Mouse (Mus musculus) G1E (cell line): Measurements from ENCODE around the gene Cyp11a1. TPM values are rescaled to one million over a fixed set of nuclear protein-coding genes. Genes with fewer than 3 reads are reported as not detected.

Experiments
- ATAC-seq: 2 replicates; pipeline ENCODE4 v1.8.0; 2016; ENCODE audit warnings: mild to moderate bottlenecking; ENCODE audit not compliant: insufficient number of reproducible peaks, poor library complexity, low FRiP score, severe bottlenecking; ENCODE audit errors: extremely low read depth
- DNase-seq: peaks from one replicate; pipeline ENCODE4 v3.0.0; 2012; ENCODE audit warnings: low spot score
- H3K27me3 ChIP-seq: 2 replicates; pipeline ENCODE4 v1.6.1; 2012; ENCODE audit warnings: mild to moderate bottlenecking, low read length, inconsistent platforms; ENCODE audit not compliant: insufficient read depth
- H3K36me3 ChIP-seq: replicated peaks from 2 replicates; pipeline ENCODE3; 2012; ENCODE audit warnings: mild to moderate bottlenecking, inconsistent platforms
- H3K4me1 ChIP-seq: 2 replicates; pipeline ENCODE4 v1.6.1; 2012; ENCODE audit warnings: low read depth, low read length, inconsistent platforms, mixed read lengths; ENCODE audit not compliant: insufficient read depth
- H3K4me3 ChIP-seq: 2 replicates; pipeline ENCODE4 v1.5.1; 2012; ENCODE audit warnings: low read depth, mild to moderate bottlenecking, inconsistent platforms, low read length, moderate library complexity, mixed read lengths
- H3K9me3 ChIP-seq: replicated peaks from 2 replicates; pipeline ENCODE4 v1.6.1; 2012; ENCODE audit warnings: inconsistent platforms
- CTCF ChIP-seq: IDR thresholded peaks from 2 replicates; pipeline ENCODE4 v1.5.1; 2012; ENCODE audit warnings: low read depth, low read length, inconsistent platforms, mixed read lengths
- GATA1 ChIP-seq: IDR thresholded peaks from 2 replicates; pipeline ENCODE4 v1.6.1; 2012; ENCODE audit warnings: borderline replicate concordance, low read length, inconsistent platforms, mixed read lengths
- GATA2 ChIP-seq: IDR thresholded peaks from 2 replicates; pipeline ENCODE4 v1.6.1; 2012; ENCODE audit warnings: low read depth, low read length, inconsistent platforms, borderline replicate concordance
- POLR2AphosphoS5 ChIP-seq: IDR thresholded peaks from 2 replicates; pipeline ENCODE4 v1.6.1; 2012; ENCODE audit warnings: low read depth, low read length, inconsistent platforms; ENCODE audit not compliant: insufficient replicate concordance
- TAL1 ChIP-seq: conservative IDR thresholded peaks from 2 replicates; pipeline ENCODE4 v1.6.1; 2012; ENCODE audit warnings: low read depth, low read length, inconsistent platforms, mixed read lengths
- polyA plus RNA-seq: library from polyadenylated mRNA; stranded (reverse); fragments of >175 nt; gene quantifications from 2 replicates; pipeline ENCODE4 v1.2.3, GENCODE M21; 2012
- total RNA-seq, 2 experiments: library from RNA; stranded (forward) in 1 of 2; stranded (reverse) in 1 of 2; fragments of 200-1000 nt in 1 of 2; fragments of >200 nt in 1 of 2; fragmentation: Nextera tagmentation in 1 of 2; gene quantifications; 2 replicates each; pipeline ENCODE4 v1.2.3; 2014 to 2017

Gene Cyp11a1
- total and polyA plus RNA-seq, 3 experiments, result 0.12 to 18.2 (median 0.68) TPM

DNA sequence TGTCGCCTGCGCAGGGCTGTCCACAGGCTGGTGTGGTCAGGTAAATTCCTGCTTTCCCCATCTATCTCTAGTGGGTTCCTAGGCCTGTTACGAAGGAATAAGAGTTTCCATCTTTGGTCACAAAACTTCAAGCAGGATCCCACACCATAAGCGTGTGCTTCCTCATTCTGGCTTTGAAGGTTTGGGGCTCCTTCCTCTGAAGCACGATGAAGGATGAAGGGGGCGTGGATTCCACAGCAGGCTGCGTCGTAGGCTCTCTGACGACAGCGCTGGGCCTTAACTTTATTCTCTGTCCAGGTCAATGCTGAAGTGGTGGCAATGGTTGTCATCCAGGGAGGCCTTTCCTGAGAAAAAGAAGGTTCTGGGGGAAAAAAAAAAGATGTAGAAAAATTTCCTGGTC lies 25.6 kb upstream of the Cyp11a1 start:
- Histone ChIP-seq H3K4me1 (no peaks in the 10 kb centered on the region), H3K36me3 (no peaks in the 10 kb centered on the region), H3K27me3 (0 out of 2 replicates have a peak, but pooled peaks cover 2% of the 10 kb centered on the region), H3K9me3 (no peaks in the 10 kb centered on the region), H3K4me3 (no peak overlapping the region)
- no peak for DNase-seq
- TF ChIP-seq POLR2AphosphoS5 (no peak), CTCF (no peak), GATA2 (no peak), TAL1 (no peak), GATA1 (no peak)
- ATAC-seq, result no peak

DNA sequence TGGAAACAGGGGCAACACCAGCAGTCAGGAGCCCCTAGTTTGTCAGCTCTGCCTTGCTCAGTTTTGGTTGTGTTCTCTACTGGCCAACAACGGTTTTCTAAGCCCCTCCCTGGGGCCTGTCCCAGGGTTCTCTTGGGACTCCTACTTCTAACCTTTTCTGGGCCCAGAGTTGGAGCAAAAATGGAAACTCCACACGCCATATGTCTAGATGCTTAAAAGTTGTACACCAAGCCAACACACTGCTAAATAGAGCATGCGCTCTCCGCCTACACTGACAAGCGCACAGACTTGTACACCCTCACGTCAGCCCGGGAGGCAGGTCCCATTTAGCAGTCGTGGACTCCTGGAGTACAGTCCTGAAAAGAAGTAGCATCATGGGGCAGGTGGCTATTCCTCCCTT lies 20.9 kb upstream of the Cyp11a1 start:
- no peak overlapping the region for H3K4me3 ChIP-seq
- TF ChIP-seq POLR2AphosphoS5 (no peak), CTCF (no peak), TAL1 (no peak), GATA2 (no peak), GATA1 (no peak)
- no peak for DNase-seq

DNA sequence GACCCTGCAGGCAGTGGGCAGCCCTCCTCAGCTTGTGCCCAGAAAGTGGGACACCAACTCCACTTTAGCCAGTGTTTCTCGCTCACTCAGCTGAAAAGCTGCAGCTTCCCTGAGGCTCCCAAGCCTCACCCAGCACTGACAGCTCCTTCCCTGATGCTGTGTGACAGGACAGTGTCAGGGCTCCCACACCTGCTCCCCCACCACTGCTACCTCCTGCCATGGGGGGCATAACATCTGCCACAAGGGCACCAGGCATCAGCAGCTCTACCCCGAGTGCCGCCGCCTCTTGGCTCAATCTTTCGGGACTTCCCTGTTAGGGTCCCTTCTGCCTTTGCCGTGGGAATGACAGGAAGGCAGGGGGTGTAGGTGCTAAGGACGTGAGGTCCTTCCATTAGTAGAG lies 19.9 kb upstream of the Cyp11a1 start:
- no peak for DNase-seq
- Histone ChIP-seq H3K4me3 (no peak overlapping the region), H3K9me3 (no peaks in the 10 kb centered on the region), H3K4me1 (no peaks in the 10 kb centered on the region), H3K27me3 (peaks cover 25% of the 10 kb centered on the region), H3K36me3 (no peaks in the 10 kb centered on the region)
- no peak for ATAC-seq
- TF ChIP-seq GATA1 (no peak), POLR2AphosphoS5 (no peak), CTCF (no peak), TAL1 (no peak), GATA2 (no peak)

More for the DNA sequence above, 20.9 kb upstream of the Cyp11a1 start:
- H3K9me3 ChIP-seq, result no peaks in the 10 kb centered on the region
- H3K4me1 ChIP-seq, result no peaks in the 10 kb centered on the region
- ATAC-seq, result no peak
- peaks cover 21% of the 10 kb centered on the region for H3K27me3 ChIP-seq
- no peaks in the 10 kb centered on the region for H3K36me3 ChIP-seq

DNA sequence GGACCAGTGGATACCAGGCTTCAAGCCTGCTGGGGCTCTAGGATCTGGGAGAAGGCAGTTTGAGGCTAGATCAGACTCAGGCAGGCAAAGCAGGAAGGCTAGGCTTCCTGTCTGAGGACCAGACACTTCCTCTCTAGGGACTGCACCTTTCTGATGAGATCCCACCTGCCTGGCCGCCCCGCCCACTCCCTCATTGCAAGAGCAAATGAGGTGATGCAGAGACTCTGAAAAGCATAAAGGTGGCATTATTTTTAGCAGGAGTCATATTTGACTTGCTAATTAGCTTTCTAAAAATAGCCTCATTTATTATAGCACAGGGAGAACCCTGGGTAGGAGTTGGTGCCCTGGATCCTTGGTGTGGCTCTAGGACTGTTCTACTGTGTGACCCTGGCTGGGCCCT lies 18.1 kb upstream of the Cyp11a1 start:
- no peak for ATAC-seq
- Histone ChIP-seq H3K9me3 (no peaks in the 10 kb centered on the region), H3K36me3 (no peaks in the 10 kb centered on the region), H3K4me3 (no peak overlapping the region), H3K4me1 (no peaks in the 10 kb centered on the region), H3K27me3 (peaks cover 29% of the 10 kb centered on the region)
- DNase-seq, result no peak
- TF ChIP-seq TAL1 (no peak), CTCF (no peak), POLR2AphosphoS5 (no peak), GATA1 (no peak), GATA2 (no peak)

DNA sequence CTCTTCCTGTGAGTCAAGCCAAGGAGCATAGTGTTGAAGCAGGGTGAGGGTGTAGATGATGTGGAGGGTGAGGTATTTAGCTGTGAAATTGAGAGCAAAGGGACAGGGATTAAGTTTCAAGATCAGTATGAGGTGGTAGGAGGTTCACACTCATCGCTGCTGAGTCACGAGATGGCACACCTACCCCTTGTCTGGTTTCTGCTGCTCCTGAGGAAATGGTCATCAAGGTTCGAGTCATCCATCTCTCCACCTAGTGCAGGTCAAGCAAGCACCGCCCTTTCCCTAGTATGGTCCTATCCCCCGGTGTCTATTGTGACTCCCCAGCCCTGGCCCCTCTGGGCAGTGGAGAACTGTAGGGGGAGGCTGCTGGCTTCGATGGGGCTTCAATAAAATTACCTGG lies 16.9 kb upstream of the Cyp11a1 start:
- H3K9me3 ChIP-seq, result no peaks in the 10 kb centered on the region
- peaks cover 31% of the 10 kb centered on the region for H3K27me3 ChIP-seq
- H3K4me1 ChIP-seq, result no peaks in the 10 kb centered on the region
- no peak overlapping the region for H3K4me3 ChIP-seq
- TF ChIP-seq POLR2AphosphoS5 (no peak), CTCF (no peak), GATA2 (no peak), GATA1 (no peak), TAL1 (no peak)
- DNase-seq (no peak), ATAC-seq (no peak)
- H3K36me3 ChIP-seq, result no peaks in the 10 kb centered on the region

DNA sequence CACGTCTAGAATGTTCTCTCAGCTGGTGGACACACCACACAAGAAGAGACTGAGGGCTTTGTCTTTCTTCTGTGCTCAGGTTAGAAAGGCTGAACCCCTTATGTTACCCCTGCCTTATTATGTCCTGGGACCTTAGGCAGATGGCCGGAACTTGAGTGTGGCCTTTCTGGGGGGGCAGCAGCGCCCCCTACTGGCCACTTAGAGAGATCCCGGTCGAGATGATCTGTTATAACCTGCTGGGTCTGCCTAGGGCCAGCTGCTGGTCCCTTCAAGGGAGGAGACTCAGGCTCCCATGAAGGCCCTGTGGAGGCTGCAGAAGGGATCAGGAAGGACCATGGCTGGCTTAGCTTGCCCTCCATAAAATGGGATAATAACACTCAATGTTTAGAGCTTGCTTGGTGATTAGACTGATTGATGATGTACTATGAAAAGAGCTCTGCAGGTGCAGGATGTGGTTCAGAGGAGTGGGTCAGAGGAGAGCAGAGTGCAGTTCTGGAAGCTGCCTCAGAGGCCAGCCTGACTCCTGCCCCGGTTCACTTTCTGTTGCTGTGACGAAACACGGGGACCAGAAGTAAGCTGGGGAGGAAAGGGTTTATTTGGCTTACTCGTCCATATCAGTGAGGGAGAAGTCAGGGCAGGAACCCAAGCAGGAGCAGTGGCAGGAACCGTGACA lies 15.6 kb upstream of the Cyp11a1 start:
- DNase-seq (peak; percentile 41), ATAC-seq (no peak)
- Histone ChIP-seq H3K4me3 (no peak overlapping the region), H3K9me3 (no peaks in the 10 kb centered on the region), H3K36me3 (no peaks in the 10 kb centered on the region), H3K4me1 (no peaks in the 10 kb centered on the region), H3K27me3 (peaks cover 40% of the 10 kb centered on the region)
- TF ChIP-seq TAL1 (no peak), GATA1 (no peak), CTCF (peak; percentile 39; the same call in 1 of the 2 replicates), GATA2 (no peak), POLR2AphosphoS5 (no peak)
